Mouse (Mus musculus) liver, adult (tissue): ENCODE results near the gene Clspn.

Experiments
- GATA4 ChIP-seq: IDR thresholded peaks from 2 replicates; pipeline ENCODE4 v1.6.1; 2014; ENCODE audit warnings: mild to moderate bottlenecking, low read length; ENCODE audit not compliant: insufficient replicate concordance

Clspn gene

DNA sequence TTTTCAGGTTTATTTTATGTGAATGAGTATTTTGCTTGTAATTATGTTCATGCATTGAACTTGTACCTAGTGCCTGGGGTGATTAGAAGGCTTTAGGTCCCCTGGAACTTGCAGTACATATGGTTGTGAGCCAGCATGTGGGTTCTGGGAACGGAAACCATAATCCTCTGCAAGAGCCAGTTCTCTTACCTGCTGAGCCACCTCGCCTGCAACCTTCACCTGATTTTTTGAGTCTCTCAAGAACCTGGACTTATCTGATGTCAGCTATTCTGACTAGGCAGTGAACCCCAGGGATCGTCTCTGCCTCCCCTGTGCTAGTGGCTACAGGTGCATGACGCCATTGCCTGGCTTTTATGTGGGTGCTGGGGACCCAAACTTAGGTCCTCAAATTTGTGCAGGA lies 49.0 kb downstream of the Clspn start:
- no peak for TF ChIP-seq GATA4

DNA sequence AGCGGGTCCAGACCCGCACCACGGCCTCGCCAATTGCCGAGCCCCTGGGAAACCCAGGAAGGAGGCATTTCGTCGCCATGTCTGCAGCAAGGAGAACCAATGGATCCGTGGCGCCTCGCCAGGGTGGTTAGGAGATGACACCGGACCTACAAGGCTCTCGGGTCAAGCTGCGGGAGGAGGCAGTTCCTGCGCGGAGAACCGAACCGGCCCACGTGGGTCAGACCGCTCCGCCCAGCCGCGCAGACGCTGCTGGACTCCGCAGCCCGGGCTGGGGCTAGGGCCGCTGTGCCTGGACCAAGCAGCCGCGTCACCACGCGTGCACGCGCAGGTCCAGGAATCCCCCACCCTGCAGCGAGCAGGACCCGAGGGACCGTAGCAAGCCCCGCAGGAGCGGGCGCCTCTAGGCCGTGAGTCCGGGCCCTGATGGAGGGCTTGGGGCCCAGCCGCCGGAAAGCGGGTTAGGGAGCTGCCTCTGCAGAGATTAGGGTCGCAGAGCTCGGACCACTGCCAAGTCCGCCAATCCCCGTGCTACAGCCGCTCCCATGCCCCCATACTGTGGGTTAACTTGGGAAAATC lies 53.0 kb downstream of the Clspn start, which contains the start of gene 5730409E04Rik:
TSS of gene 5730409E04Rik (plus strand) at position 213 of the 576 bp plus-strand sequence.
- no peak for TF ChIP-seq GATA4

DNA sequence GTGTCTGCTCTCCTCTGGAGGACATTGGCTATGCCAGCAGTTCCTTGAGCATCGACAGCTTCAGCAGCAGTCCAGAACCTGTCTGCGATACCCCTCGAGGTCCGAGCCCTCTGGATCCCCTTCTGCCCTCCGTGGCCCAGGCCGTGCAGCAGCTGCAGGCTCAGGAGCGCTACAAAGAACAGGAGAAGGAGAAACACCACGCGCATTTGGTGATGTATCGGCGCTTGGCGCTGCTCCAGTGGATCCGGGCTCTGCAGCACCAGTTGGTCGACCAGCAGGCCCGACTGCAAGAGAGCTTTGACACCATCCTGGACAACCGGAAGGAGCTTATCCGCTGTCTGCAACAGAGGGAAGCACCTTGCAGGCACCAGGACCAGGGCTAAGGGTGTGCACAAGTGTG lies 55.3 kb downstream of the Clspn start:
- TF ChIP-seq GATA4: no peak

DNA sequence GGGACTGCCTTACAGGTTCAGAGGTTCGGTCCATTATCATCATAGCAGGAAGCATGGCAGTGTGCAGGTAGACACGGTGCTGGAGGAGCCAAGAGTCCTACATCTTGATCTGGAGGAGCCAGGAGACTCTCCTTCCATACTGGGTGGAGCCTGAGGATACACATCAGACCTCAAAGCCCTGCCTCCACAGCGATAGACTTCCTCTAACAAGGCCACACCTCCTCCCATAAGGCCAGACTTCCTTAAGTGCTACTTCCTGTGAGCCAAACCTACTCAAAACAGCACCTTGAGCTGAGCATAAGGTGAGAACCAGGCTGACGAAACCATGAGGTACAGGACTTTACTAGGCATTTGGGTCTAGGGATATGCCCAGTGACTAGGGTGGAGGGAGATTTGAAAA lies 59.6 kb downstream of the Clspn start:
- no peak for TF ChIP-seq GATA4

DNA sequence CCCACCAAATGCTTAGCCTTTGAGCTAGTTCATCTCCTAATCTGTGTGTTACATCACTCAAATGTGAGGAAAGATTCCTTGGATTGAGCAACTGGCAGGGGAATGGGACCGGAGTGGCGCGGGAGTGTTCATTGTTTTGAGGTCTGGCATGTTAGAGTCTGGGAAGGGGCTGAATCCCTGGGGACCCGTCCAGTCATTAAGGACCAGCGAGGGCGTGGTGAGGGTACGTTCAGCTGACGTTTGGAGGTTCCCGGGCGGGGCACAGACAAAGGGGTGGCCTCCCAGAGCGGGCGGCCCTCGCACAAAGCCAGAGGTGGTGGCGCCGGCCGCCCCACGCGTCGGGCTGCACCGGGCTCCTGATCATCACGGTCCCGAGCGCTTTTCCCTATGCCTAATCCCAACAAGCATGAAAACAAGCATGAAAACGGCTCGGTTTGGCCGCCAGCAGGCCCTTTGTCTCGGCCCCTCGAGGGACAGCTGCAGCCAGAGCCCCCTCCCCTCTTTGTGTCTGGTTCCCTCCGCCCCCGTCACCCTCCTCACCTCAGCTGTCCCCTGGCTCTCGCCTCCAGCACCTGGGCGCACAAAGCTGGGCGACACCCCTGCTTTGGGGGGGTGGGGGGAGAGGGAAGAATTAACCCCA lies 63.1 kb downstream of the Clspn start:
- no peak for TF ChIP-seq GATA4

DNA sequence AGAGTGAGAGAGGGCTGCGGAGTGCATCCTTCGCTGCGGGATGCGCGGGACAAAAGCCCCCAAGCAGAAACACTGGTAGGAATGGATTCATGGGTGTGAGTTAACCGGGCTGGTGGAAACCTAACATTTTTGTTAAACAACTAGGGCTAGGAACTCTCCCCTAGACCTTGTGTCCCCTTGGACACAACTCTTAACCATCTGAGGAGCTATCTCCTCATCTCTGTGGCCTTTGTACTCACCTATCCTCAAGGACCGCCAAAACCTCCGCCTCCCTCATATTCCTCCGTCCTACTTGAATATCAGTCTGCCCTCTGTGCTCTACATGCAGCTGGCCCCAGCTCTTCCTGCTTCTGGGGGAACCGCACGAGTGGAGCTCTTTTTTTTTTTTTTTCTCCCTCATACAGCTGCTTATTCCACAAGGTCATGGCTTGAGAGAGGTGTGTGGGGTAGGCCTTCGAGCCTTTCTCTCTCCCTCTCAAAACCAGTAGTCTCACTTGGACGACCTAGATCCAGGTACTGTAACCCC lies 63.7 kb downstream of the Clspn start:
- TF ChIP-seq GATA4: no peak

DNA sequence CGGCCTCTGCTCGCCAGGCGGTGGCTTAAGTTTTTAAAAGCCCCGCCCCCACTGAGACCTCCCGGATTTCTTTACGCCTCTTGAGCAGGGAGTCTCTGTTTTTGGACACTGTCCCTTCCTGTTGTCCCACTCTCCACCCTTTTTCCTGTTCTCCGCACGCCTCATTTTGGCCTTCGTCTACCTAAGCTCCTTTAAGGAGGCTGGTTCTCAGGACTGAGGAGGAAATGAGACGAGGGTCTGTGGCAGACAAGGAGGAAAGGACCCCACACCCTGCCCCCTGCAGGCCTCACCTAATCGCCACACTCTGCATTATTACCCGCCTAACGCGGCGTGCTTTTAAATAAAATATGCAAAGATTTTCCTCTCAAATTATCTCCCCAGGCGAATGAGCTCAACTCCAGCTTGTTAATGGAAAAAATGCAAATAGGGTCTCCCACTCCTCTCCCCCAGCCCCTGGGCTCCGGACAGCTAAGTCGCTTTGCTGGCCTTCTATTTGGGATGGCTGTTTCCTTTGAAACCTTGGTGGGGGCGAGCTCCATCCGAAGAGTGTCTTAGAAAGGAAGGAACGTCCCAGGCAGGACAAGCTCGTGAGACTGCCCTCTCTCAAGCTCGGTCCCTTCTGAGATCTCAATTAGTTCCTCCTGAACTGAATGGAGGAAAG lies 70.4 kb downstream of the Clspn start:
- no peak for TF ChIP-seq GATA4

DNA sequence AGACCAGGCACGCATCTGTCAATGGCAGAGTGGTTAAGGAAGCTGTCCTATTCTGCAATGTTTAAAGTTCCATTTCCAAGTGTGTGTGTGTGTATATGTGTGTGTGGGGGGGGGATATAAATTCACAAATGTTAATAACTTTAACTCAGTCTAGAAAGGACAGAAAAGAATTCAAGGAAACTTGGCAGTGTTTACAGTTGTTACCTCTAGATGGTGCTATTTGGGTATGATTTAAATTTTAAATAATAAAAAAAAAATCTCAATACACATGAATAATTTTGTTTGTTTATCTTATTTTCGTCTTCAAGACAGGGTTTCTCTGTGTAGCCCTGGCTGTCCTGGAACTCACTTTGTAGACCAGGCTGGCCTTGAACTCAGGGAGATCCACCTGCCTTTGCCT lies 75.2 kb downstream of the Clspn start:
- TF ChIP-seq GATA4: no peak

DNA sequence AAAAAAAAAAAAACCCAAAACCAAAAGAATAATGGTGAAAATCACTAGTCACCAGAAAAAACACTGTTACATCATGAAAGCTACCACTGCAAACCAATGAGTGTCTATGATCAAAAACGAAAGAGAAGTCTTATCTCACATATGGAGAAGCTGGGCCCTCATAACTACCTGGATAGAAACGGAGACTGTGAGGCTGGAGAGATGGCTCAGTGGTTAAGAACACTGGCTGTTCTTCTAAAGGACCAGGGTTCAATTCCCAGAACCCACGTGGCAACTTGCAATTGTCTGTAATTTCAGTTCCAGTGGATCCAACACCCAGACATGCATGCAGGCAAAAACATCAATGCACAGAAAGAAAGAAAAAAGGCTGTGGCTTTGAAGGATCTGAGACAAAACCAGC lies 75.9 kb downstream of the Clspn start:
- TF ChIP-seq GATA4: no peak

DNA sequence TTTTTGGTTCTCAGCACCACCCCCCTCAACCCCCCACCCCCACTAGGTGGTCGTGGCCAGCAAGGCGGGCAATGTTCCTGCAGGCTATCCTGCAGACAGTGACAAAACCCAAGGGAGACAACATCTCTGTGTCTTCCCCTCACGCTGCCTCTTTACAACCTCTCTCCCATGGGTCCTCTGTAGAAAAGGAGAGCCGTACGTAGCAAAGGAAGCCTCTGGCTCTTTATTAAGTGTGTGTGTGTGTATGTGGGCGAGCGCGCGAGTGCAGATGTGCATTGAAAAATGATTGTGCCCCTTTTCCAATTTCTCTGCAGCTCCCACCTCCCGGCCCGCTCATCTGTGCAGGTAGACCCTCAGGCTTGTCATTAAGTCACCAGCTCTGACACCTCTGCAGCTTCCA lies 79.6 kb downstream of the Clspn start:
- no peak for TF ChIP-seq GATA4

DNA sequence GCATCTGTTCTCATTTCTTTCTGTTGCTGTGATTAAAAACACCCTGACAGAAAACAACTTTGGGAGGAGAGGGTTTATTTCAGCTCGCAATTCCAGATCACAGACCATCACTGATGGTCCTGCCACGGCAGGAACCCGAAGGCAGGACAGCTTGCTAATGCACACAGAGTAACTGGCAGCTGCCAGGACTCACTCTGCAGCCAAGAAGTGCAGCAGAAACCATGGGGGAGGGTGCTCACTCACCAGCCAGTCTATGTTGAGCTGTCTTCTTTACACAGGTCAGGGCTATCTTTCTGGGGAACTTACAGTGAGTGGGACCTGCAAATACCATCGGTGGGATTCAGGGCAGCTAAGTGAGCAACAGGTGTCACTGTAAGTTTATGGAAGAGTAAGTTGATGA lies 80.7 kb downstream of the Clspn start:
- TF ChIP-seq GATA4: no peak

DNA sequence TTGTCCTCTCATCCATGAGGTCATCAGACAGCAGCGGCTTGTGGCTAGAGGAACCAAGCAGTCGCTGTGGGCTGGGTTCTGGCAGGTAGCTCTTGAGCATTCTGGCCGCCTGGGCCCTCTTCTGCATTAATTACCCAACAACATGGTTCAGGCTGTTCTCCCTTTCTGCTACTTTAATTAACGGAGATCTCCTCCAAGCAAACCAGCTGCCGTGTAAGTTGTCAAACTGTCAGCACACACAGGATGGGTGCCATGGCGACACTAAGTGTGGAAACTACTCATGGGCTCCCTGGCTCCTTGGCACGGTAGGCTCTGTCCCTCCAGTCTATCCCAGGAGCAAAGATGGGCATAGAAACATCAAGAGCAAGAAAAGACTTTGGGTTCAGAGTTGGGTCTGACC lies 82.6 kb downstream of the Clspn start:
- no peak for TF ChIP-seq GATA4

DNA sequence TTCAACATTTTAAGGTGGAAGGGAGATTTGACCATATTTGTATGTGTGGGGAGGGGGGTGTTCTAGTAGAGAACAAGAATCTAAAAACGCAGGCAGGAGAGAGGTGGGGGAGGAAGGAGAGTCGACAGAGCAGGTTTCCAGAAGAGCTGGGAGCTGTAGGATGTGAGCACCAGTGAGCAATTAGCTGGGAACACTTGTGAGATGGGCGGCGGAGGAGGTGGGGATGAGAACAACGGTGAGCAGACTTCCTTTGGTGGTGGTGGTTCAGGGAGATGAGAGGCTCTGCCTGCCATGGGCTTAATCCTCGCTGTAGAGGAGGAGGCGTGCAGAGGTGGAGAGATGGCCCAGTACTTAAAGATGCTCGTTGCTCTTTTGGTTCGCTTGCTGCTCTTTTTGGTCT lies 85.2 kb downstream of the Clspn start:
- no peak for TF ChIP-seq GATA4
